Mouse (Mus musculus) myocyte (in vitro differentiated cells): Measurements from ENCODE around the gene Acbd3.

ENCODE experiments used
- CEBPB ChIP-seq: IDR thresholded peaks from 2 replicates; pipeline ENCODE4 v1.6.1; 2011; ENCODE audit warnings: mild to moderate bottlenecking, moderate library complexity; ENCODE audit not compliant: poor library complexity, insufficient read depth, severe bottlenecking
- E2F4 ChIP-seq: IDR thresholded peaks from one replicate; pipeline ENCODE4 v1.6.1; 2011; ENCODE audit warnings: mild to moderate bottlenecking, control low read depth, moderate library complexity; ENCODE audit not compliant: insufficient read depth
- MAX ChIP-seq: IDR thresholded peaks from one replicate; pipeline ENCODE4 v1.6.1; 2011; ENCODE audit warnings: low read depth, mild to moderate bottlenecking, control low read depth
- MYOD1 ChIP-seq, 3 experiments: IDR thresholded peaks; one replicate each; pipeline ENCODE4 v1.6.1; 2011; ENCODE audit warnings: control low read depth in 2 of 3, low read depth in 2 of 3, mild to moderate bottlenecking in 2 of 3, moderate library complexity in 1 of 3; ENCODE audit not compliant: insufficient read length in 2 of 3, control insufficient read depth in 1 of 3
- MYOG ChIP-seq, 3 experiments: IDR thresholded peaks; one replicate each; pipeline ENCODE4 v1.6.1; 2011; ENCODE audit warnings: control low read depth in 2 of 3, low read depth in 2 of 3, mild to moderate bottlenecking in 2 of 3; ENCODE audit not compliant: insufficient read length in 2 of 3, control insufficient read depth in 1 of 3, insufficient read depth in 1 of 3
- POLR2A ChIP-seq: IDR thresholded peaks from one replicate; pipeline ENCODE4 v1.6.1; 2011; ENCODE audit warnings: low read depth, mild to moderate bottlenecking, control low read depth, moderate library complexity; ENCODE audit not compliant: insufficient read length
- POLR2AphosphoS2 ChIP-seq: IDR thresholded peaks from one replicate; pipeline ENCODE4 v1.6.1; 2011; ENCODE audit warnings: low read depth, control low read depth; ENCODE audit not compliant: insufficient read length
- REST ChIP-seq: IDR thresholded peaks from one replicate; pipeline ENCODE4 v1.6.1; 2011; ENCODE audit warnings: mild to moderate bottlenecking, control low read depth, moderate library complexity; ENCODE audit not compliant: insufficient read depth, insufficient read length
- SRF ChIP-seq: IDR thresholded peaks from one replicate; pipeline ENCODE4 v1.6.1; 2011; ENCODE audit warnings: low read depth; ENCODE audit not compliant: control insufficient read depth, insufficient read length
- TCF12 ChIP-seq: IDR thresholded peaks from one replicate; pipeline ENCODE4 v1.6.1; 2011; ENCODE audit warnings: mild to moderate bottlenecking, control low read depth; ENCODE audit not compliant: poor library complexity, insufficient read depth, severe bottlenecking
- TCF3 ChIP-seq: IDR thresholded peaks from one replicate; pipeline ENCODE4 v1.6.1; 2011; ENCODE audit warnings: low read depth, control low read depth; ENCODE audit not compliant: insufficient read length
- USF1 ChIP-seq: IDR thresholded peaks from one replicate; pipeline ENCODE4 v1.6.1; 2011; ENCODE audit warnings: low read depth, mild to moderate bottlenecking, control low read depth, moderate library complexity

GRCm38 (mm10) chr1:180707368-180707767, 18.5 kb upstream of the Acbd3 start:
- no peak for TF ChIP-seq MAX
- no peak for TF ChIP-seq POLR2A
- TF ChIP-seq MYOD1 (IDR thresholded peaks at IDR 0.05; ENCODE audit: control insufficient read depth in 1 of 3, insufficient read length in 2 of 3, low read depth in 2 of 3): no peak
- TF ChIP-seq USF1: no peak
- no peak for TF ChIP-seq E2F4
- no peak for TF ChIP-seq SRF
- TF ChIP-seq TCF3: no peak
- no peak for TF ChIP-seq CEBPB
- no peak for TF ChIP-seq MYOG (IDR thresholded peaks at IDR 0.05; ENCODE audit: control insufficient read depth in 1 of 3, insufficient read depth in 1 of 3, insufficient read length in 2 of 3, low read depth in 2 of 3)
- TF ChIP-seq POLR2AphosphoS2: no peak
- TF ChIP-seq TCF12: no peak
- no peak for TF ChIP-seq REST
